Mouse (Mus musculus): ENCODE data around the gene Eno3. TPM values are rescaled to one million over a fixed set of nuclear protein-coding genes. Genes with fewer than 3 reads are reported as not detected.

The Eno3 gene
- polyA plus RNA-seq, 1 experiment, result 0.74 TPM

GRCm38 (mm10) chr11:70647716-70648420, 9.1 kb upstream of the Eno3 start:
- Histone ChIP-seq H3K4me3 (replicated peaks) (peak overlapping the region; percentile 74), H3K4me1 (ENCODE audit: control insufficient read depth) (peaks cover 75% of the 10 kb centered on the region), H3K9me3 (ENCODE audit: control insufficient read depth, low read length) (no peaks in the 10 kb centered on the region), H3K36me3 (ENCODE audit: control insufficient read depth) (peaks cover 73% of the 10 kb centered on the region), H3K27me3 (ENCODE audit: control insufficient read depth) (no peaks in the 10 kb centered on the region)
- no peak for TF ChIP-seq TAL1 (IDR thresholded peaks at IDR 0.05; ENCODE audit: low read length)
- no peak for TF ChIP-seq GATA1 (IDR thresholded peaks at IDR 0.05; ENCODE audit: low read length)

- no peaks in the 10 kb centered on the region for H3K9me3 ChIP-seq (ENCODE audit: control insufficient read depth, low read length)
- peaks cover 81% of the 10 kb centered on the region for H3K4me1 ChIP-seq (ENCODE audit: control insufficient read depth)
- no peaks in the 10 kb centered on the region for H3K27me3 ChIP-seq (ENCODE audit: control insufficient read depth)
- TF ChIP-seq GATA1 (IDR thresholded peaks at IDR 0.05; ENCODE audit: low read length) (peak; percentile 52), TAL1 (IDR thresholded peaks at IDR 0.05; ENCODE audit: low read length) (no peak; the same call in 2 of the 3 replicates)
- H3K36me3 ChIP-seq (ENCODE audit: control insufficient read depth), result peaks cover 75% of the 10 kb centered on the region
- H3K4me3 ChIP-seq (replicated peaks), result peak overlapping the region; percentile 74
These were observed 8.5 kb upstream of the Eno3 start for GRCm38 (mm10) chr11:70648512-70648911.

GRCm38 (mm10) chr11:70649185-70649734, 7.7 kb upstream of the Eno3 start:
- Histone ChIP-seq H3K9me3 (ENCODE audit: control insufficient read depth, low read length) (no peaks in the 10 kb centered on the region), H3K4me3 (replicated peaks) (peak overlapping the region; percentile 74), H3K27me3 (ENCODE audit: control insufficient read depth) (no peaks in the 10 kb centered on the region), H3K4me1 (ENCODE audit: control insufficient read depth) (peaks cover 84% of the 10 kb centered on the region), H3K36me3 (ENCODE audit: control insufficient read depth) (peaks cover 72% of the 10 kb centered on the region)
- TF ChIP-seq TAL1 (IDR thresholded peaks at IDR 0.05; ENCODE audit: low read length), result no peak
- TF ChIP-seq GATA1 (IDR thresholded peaks at IDR 0.05; ENCODE audit: low read length), result no peak

GRCm38 (mm10) chr11:70650322-70651175, 6.5 kb upstream of the Eno3 start:
- peak overlapping the region; percentile 31 for H3K4me3 ChIP-seq (replicated peaks)
- H3K27me3 ChIP-seq (ENCODE audit: control insufficient read depth), result peaks cover under 1% of the 10 kb centered on the region; the same call in 1 of the 2 replicates
- H3K9me3 ChIP-seq (ENCODE audit: control insufficient read depth, low read length), result no peaks in the 10 kb centered on the region
- peaks cover 82% of the 10 kb centered on the region for H3K4me1 ChIP-seq (ENCODE audit: control insufficient read depth)
- peaks cover 60% of the 10 kb centered on the region for H3K36me3 ChIP-seq (ENCODE audit: control insufficient read depth)
- TF ChIP-seq TAL1 (IDR thresholded peaks at IDR 0.05; ENCODE audit: low read length), result no peak
- TF ChIP-seq GATA1 (IDR thresholded peaks at IDR 0.05; ENCODE audit: low read length), result no peak

- TF ChIP-seq TAL1 (IDR thresholded peaks at IDR 0.05; ENCODE audit: low read length) (no peak), GATA1 (IDR thresholded peaks at IDR 0.05; ENCODE audit: low read length) (no peak)
- Histone ChIP-seq H3K4me3 (replicated peaks) (peak overlapping the region; percentile 31), H3K36me3 (ENCODE audit: control insufficient read depth) (peaks cover 54% of the 10 kb centered on the region), H3K4me1 (ENCODE audit: control insufficient read depth) (peaks cover 82% of the 10 kb centered on the region), H3K27me3 (ENCODE audit: control insufficient read depth) (peaks cover 9% of the 10 kb centered on the region), H3K9me3 (ENCODE audit: control insufficient read depth, low read length) (no peaks in the 10 kb centered on the region)
These were observed 5.6 kb upstream of the Eno3 start for GRCm38 (mm10) chr11:70651391-70651790.

GRCm38 (mm10) chr11:70652029-70652883, 4.7 kb upstream of the Eno3 start:
- peaks cover 86% of the 10 kb centered on the region for H3K4me1 ChIP-seq (ENCODE audit: control insufficient read depth)
- H3K27me3 ChIP-seq (ENCODE audit: control insufficient read depth), result peaks cover 16% of the 10 kb centered on the region
- H3K4me3 ChIP-seq (replicated peaks), result peak overlapping the region; percentile 79
- peaks cover 54% of the 10 kb centered on the region for H3K36me3 ChIP-seq (ENCODE audit: control insufficient read depth)
- no peaks in the 10 kb centered on the region for H3K9me3 ChIP-seq (ENCODE audit: control insufficient read depth, low read length)
- no peak for TF ChIP-seq GATA1 (IDR thresholded peaks at IDR 0.05; ENCODE audit: low read length)
- no peak for TF ChIP-seq TAL1 (IDR thresholded peaks at IDR 0.05; ENCODE audit: low read length)

GRCm38 (mm10) chr11:70652884-70653344, 4.1 kb upstream of the Eno3 start:
- no peak for TF ChIP-seq GATA1 (IDR thresholded peaks at IDR 0.05; ENCODE audit: low read length)
- TF ChIP-seq TAL1 (IDR thresholded peaks at IDR 0.05; ENCODE audit: low read length), result no peak
- Histone ChIP-seq H3K4me3 (replicated peaks) (peak overlapping the region; percentile 79), H3K4me1 (ENCODE audit: control insufficient read depth) (peaks cover 85% of the 10 kb centered on the region), H3K36me3 (ENCODE audit: control insufficient read depth) (peaks cover 51% of the 10 kb centered on the region), H3K9me3 (ENCODE audit: control insufficient read depth, low read length) (no peaks in the 10 kb centered on the region), H3K27me3 (ENCODE audit: control insufficient read depth) (peaks cover 16% of the 10 kb centered on the region)

All from erythroblast, embryonic 14.5 days (primary cell).